Mouse (Mus musculus) hindbrain, embryonic 14.5 days (tissue): ENCODE measurements around the gene Snx32. TPM values are rescaled to one million over a fixed set of nuclear protein-coding genes. Genes with fewer than 3 reads are reported as not detected.

Experiments
- ATAC-seq: fragments of 200-750 bp; cut with Nextera tagmentation; 2 replicates; pipeline ENCODE4 v1.8.0; 2017; ENCODE audit warnings: moderate number of reproducible peaks, mild to moderate bottlenecking, moderate TSS enrichment, moderate library complexity; ENCODE audit not compliant: low FRiP score
- DNase-seq: peaks from one replicate; pipeline ENCODE4 v3.0.0-alpha.2; 2015; ENCODE audit warnings: low spot score
- H3K27ac ChIP-seq: fragments of 300-500 bp; sonication (generic); 2 replicates; pipeline ENCODE4 v1.5.1; 2014; ENCODE audit warnings: mild to moderate bottlenecking, moderate library complexity
- H3K27me3 ChIP-seq: fragments of 300-500 bp; sonication (generic); 2 replicates; pipeline ENCODE4 v1.6.1; 2014; ENCODE audit warnings: mild to moderate bottlenecking, low read length, mixed read lengths; ENCODE audit not compliant: control insufficient read depth, insufficient read depth
- H3K36me3 ChIP-seq: fragments of 300-500 bp; sonication (generic); replicated peaks from 2 replicates; pipeline ENCODE4 v1.6.1; 2014; ENCODE audit not compliant: control insufficient read depth, insufficient read depth
- H3K4me1 ChIP-seq: fragments of 300-500 bp; sonication (generic); replicated peaks from 2 replicates; pipeline ENCODE4 v1.6.1; 2014; ENCODE audit warnings: antibody characterized with exemption, low read length, mixed read lengths; ENCODE audit not compliant: control insufficient read depth, insufficient read depth
- H3K4me2 ChIP-seq: fragments of 300-500 bp; sonication (generic); replicated peaks from 2 replicates; pipeline ENCODE4 v1.6.1; 2014; ENCODE audit warnings: mild to moderate bottlenecking, moderate library complexity
- H3K4me3 ChIP-seq: fragments of 300-500 bp; sonication (generic); replicated peaks from 2 replicates; pipeline ENCODE4 v1.5.1; 2014; ENCODE audit warnings: mild to moderate bottlenecking, low read length
- H3K9ac ChIP-seq: fragments of 300-500 bp; sonication (generic); 2 replicates; pipeline ENCODE4 v1.6.1; 2014
- H3K9me3 ChIP-seq: fragments of 300-500 bp; sonication (generic); 2 replicates; pipeline ENCODE4 v1.6.1; 2016; ENCODE audit warnings: low read length; ENCODE audit not compliant: control insufficient read depth
- WGBS: fragments of 180-500 bp; shearing (Covaris S2); extraction: QIAGEN DNeasy Blood & Tissue Kit; methylation state at CpG from one replicate; pipeline ENCODE4 v1.1.7; 2014; 5-methylcytosine and 5-hydroxymethylcytosine counted together
- polyA plus RNA-seq: library from polyadenylated mRNA; unstranded; fragments of >200 nt; fragmentation: Nextera tagmentation; extraction: Ambion mirVana; gene quantifications from 2 replicates; pipeline ENCODE4 v1.2.1, GENCODE M21; 2014

The Snx32 gene
- polyA plus RNA-seq, 1 experiment from 2014 or later: 87.1 TPM

DNA sequence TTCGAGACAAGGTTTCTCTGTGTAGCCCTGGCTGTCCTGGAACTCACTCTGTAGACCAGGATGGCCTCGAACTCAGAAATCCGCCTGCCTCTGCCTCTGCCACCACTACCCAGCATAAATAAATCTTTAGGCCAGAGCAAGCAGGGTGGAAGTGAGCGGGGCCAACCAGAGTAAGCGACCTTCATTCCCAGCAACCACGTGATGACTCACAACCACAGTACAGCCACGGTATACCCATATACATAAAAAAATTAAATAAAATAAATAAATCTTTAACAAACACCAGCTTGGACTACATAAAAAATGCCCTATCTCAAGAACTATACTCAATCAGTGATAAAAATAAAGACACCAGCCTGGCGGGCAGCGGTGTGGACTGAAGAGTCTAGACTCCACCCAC, 33.0 kb upstream of the Snx32 start:
- Histone ChIP-seq H3K4me3 (no peak overlapping the region), H3K9ac (no peak overlapping the region), H3K36me3 (no peaks in the 10 kb centered on the region), H3K9me3 (no peaks in the 10 kb centered on the region), H3K27me3 (no peaks in the 10 kb centered on the region), H3K27ac (no peak overlapping the region), H3K4me1 (no peaks in the 10 kb centered on the region), H3K4me2 (no peak overlapping the region)
- ATAC-seq: no peak
- DNase-seq: no peak
- WGBS: 87% methylated on average over 9 of the region's 9 CpGs

DNA sequence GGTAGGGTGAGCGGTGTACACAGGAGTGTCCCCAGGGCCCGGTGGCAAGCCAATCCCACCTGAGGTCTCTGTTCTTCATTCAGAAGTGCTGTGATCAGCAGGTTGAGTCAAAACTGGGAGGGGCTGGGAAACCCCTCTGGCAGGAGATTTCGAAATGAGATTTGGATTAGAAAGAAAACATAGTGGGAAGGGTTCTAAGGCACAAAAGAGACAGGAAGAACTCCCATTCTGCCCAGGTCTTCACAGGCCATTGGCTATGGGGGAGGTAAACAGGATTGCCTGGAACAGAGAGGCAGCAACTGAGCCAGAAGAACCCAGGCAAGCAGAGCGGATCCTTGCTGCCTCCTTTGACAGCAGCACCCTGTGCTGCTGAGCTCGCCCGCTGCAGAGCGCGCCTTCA, 28.4 kb upstream of the Snx32 start:
- no peak for ATAC-seq
- 70% methylated on average over 8 of the region's 8 CpGs for whole genome bisulfite sequencing
- no peak overlapping the region for H3K27ac ChIP-seq
- H3K36me3 ChIP-seq: no peaks in the 10 kb centered on the region
- no peaks in the 10 kb centered on the region for H3K9me3 ChIP-seq
- H3K9ac ChIP-seq: no peak overlapping the region
- no peaks in the 10 kb centered on the region for H3K4me1 ChIP-seq
- H3K4me3 ChIP-seq: no peak overlapping the region
- no peaks in the 10 kb centered on the region for H3K27me3 ChIP-seq
- DNase-seq: no peak
- H3K4me2 ChIP-seq: no peak overlapping the region

GRCm38 (mm10) chr19:5532520-5532919, 22.2 kb upstream of the Snx32 start:
- Histone ChIP-seq H3K4me1 (no peaks in the 10 kb centered on the region), H3K36me3 (no peaks in the 10 kb centered on the region), H3K9ac (no peak overlapping the region), H3K4me2 (no peak overlapping the region), H3K27ac (no peak overlapping the region), H3K27me3 (peaks cover 9% of the 10 kb centered on the region; the same call in 1 of the 2 replicates), H3K9me3 (no peaks in the 10 kb centered on the region), H3K4me3 (no peak overlapping the region)
- no peak for ATAC-seq
- WGBS: 81% methylated on average over 8 of the region's 8 CpGs
- DNase-seq: no peak

DNA sequence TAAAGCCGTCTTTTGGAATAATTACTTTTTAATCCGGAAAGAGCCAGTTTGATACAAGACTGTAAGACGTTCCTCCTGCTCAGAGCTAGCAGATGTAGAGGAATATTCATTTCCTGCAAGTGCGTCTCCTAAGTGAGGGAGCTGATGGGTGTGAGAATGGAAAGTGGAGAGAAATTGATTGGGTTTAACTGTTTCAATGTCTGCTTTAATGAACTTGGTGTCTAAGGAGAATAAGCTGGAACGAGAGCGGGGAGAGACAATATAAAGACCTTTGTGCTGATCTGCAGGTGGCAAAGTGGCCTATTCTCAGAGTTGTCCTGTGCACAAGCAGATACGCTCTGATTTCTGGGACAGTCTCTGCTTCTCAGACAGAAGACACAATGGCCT, 19.8 kb upstream of the Snx32 start:
- Histone ChIP-seq H3K9me3 (no peaks in the 10 kb centered on the region), H3K27ac (no peak overlapping the region), H3K4me1 (no peaks in the 10 kb centered on the region), H3K9ac (no peak overlapping the region), H3K4me3 (no peak overlapping the region), H3K36me3 (no peaks in the 10 kb centered on the region), H3K27me3 (peaks cover 9% of the 10 kb centered on the region; the same call in 1 of the 2 replicates), H3K4me2 (no peak overlapping the region)
- WGBS: 22% methylated on average over 7 of the region's 7 CpGs
- ATAC-seq (no peak), DNase-seq (no peak)

DNA sequence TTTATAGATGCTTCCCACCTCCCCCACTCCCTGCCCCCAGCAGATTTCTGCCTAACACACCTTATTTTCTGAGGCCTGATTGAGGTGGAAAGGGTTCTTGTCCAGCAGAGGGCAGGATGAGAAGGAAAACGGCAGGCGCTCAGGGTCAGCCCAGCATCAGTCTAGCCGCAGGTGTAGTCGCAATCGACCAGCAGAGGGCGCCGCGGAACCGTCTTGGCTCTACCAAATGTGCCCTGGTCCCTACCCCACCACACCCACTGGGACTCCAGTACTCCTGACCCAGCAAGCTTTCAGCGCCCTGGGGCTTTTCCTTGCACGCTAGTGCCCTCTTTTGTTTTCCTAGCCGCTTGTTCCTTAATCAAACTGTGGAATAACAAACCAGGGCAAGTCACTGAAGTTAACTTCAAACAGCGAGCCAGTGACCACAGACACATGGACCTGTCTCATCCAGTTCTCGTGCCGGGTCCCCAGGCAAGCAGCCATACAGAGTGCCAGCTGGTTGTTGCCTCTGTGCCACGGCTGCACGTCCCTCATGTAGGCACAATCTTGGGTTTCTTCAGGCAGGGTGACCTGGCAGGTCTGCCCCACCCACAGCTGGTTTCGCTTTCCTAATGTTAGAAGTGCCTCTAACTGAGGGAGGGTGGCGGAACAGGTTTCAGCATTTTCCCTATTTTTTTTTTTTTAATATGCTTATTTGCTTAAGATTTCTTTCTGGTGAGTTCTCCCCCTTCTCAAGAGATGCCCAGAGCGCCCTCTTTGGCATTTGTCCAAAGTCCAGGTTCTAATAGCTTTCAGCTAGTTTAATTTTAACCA, 19.2 kb upstream of the Snx32 start:
- Histone ChIP-seq H3K27me3 (peaks cover 9% of the 10 kb centered on the region; the same call in 1 of the 2 replicates), H3K4me3 (no peak overlapping the region), H3K9ac (no peak overlapping the region), H3K4me2 (peak overlapping the region; percentile 28), H3K4me1 (no peaks in the 10 kb centered on the region), H3K27ac (no peak overlapping the region), H3K36me3 (no peaks in the 10 kb centered on the region), H3K9me3 (no peaks in the 10 kb centered on the region)
- ATAC-seq (peak; percentile 82), DNase-seq (peak; percentile 83)
- WGBS: 13% methylated on average over 20 of the region's 20 CpGs

- no peak for ATAC-seq
- Histone ChIP-seq H3K9me3 (no peaks in the 10 kb centered on the region), H3K4me3 (no peak overlapping the region), H3K27me3 (no peaks in the 10 kb centered on the region), H3K4me1 (no peaks in the 10 kb centered on the region), H3K9ac (no peak overlapping the region), H3K36me3 (no peaks in the 10 kb centered on the region), H3K4me2 (no peak overlapping the region), H3K27ac (no peak overlapping the region)
- DNase-seq: no peak
- 71% methylated on average over 5 of the region's 5 CpGs for WGBS
Measured at GRCm38 (mm10) chr19:5525204-5525603, 14.9 kb upstream of the Snx32 start.

- no peak overlapping the region for H3K4me3 ChIP-seq
- no peaks in the 10 kb centered on the region for H3K9me3 ChIP-seq
- WGBS: 89% methylated on average over 3 of the region's 3 CpGs
- H3K27ac ChIP-seq: no peak overlapping the region
- H3K27me3 ChIP-seq: no peaks in the 10 kb centered on the region
- no peaks in the 10 kb centered on the region for H3K4me1 ChIP-seq
- DNase-seq (no peak), ATAC-seq (no peak)
- no peaks in the 10 kb centered on the region for H3K36me3 ChIP-seq
- no peak overlapping the region for H3K9ac ChIP-seq
- no peak overlapping the region for H3K4me2 ChIP-seq
Measured at GRCm38 (mm10) chr19:5518721-5519120, 8.4 kb upstream of the Snx32 start.

DNA sequence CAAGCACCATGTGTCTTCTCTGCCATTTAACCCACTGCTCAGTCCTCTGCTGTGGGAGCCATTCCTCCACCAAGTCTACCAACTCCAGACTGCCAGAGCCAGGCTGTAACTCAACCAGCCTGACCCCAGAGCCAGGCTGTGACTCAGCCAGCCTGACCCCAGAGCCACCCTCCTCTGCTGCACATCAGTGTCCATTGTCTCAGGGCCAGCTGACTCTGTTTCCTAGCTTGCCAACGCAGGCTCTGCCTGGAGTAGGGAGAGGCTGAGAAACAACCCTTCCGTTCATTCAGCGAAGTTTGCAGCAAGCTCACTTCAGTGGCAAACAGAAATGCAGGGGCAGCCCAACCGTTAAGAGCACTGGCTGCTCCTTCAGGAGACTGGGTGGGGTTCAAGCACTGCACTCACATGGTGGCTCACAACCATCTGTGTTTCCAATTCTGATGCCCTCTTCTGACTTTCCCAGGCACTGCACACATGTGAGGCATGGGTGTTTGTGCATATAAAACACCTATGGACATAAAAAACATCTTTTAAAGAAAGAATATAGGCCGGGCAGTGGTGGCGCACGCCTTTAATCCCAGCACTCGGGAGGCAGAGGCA, 6.7 kb upstream of the Snx32 start:
- Histone ChIP-seq H3K4me2 (no peak overlapping the region), H3K4me3 (no peak overlapping the region), H3K4me1 (0 out of 2 replicates have a peak, but pooled peaks cover 2% of the 10 kb centered on the region), H3K9me3 (no peaks in the 10 kb centered on the region), H3K27ac (no peak overlapping the region), H3K9ac (no peak overlapping the region), H3K36me3 (no peaks in the 10 kb centered on the region), H3K27me3 (no peaks in the 10 kb centered on the region)
- no peak for DNase-seq
- 80% methylated on average over 8 of the region's 8 CpGs for WGBS
- ATAC-seq: no peak

- 65% methylated on average over 7 of the region's 7 CpGs for WGBS
- no peak overlapping the region for H3K9ac ChIP-seq
- no peak overlapping the region for H3K4me2 ChIP-seq
- H3K36me3 ChIP-seq: no peaks in the 10 kb centered on the region
- H3K4me3 ChIP-seq: no peak overlapping the region
- no peaks in the 10 kb centered on the region for H3K9me3 ChIP-seq
- H3K4me1 ChIP-seq: peaks cover 5% of the 10 kb centered on the region; the same call in 1 of the 2 replicates
- DNase-seq (no peak), ATAC-seq (no peak)
- no peak overlapping the region for H3K27ac ChIP-seq
- H3K27me3 ChIP-seq: no peaks in the 10 kb centered on the region
Measured at GRCm38 (mm10) chr19:5515840-5516777, 5.8 kb upstream of the Snx32 start.
